Mouse (Mus musculus): Measurements from ENCODE around the gene Gm14419. TPM values are rescaled to one million over a fixed set of nuclear protein-coding genes. Genes with fewer than 3 reads are reported as not detected.
"Not testable (repeated sequence)": the region's sequence is repeated elsewhere in the genome, so short reads cannot be mapped to it uniquely, and the experiment has no call there.

Gm14419 gene
- total RNA-seq (2015; ENCODE audit: low replicate concordance) (not detected in 2 replicates), total RNA-seq (2017; ENCODE audit: low replicate concordance) (1.5 and 4.1 TPM in 2 replicates)

DNA sequence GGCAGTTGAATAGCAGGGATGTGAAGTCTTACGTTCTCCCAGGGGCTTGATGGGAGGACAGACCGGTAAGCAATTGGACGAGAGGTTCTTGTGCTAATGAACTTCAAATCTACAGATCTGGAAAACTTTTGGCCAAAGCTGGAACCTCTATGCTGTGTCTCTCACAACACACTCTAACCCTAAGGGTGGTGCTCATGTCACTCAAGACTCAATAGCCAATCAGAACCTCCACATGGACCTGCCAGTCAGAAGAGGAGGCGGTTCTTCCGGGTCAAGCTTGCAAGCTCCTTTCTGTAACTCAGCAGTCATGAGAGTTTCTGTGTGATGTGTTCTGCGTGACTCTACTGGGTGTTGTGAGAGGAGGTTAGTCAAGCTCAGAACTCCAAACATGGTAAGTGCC, at the start of gene Gm14419:
Gene Gm14419 (plus strand): TSS at position 301 of the 400 bp plus-strand sequence.
- ATAC-seq (replicated peaks; ENCODE audit: low FRiP score, poor library complexity, severe bottlenecking), result not testable (repeated sequence)

Other genes starting within 250 kb of the Gm14419 start
- gene Gm14295, start 202.3 kb upstream of the Gm14419 start, total RNA-seq (2015; ENCODE audit: low replicate concordance), result 7.2 and 15.9 TPM in 2 replicates
- gene Gm14295, start 202.3 kb upstream of the Gm14419 start, total RNA-seq (2017; ENCODE audit: low replicate concordance), result 0.51 TPM in 1 of 2 replicates, not detected in the other
- not detected in 2 replicates for gene Gm14408, start 169.8 kb upstream of the Gm14419 start, total RNA-seq (2015; ENCODE audit: low replicate concordance)
- not detected in 2 replicates for gene Gm14408, start 169.8 kb upstream of the Gm14419 start, total RNA-seq (2017; ENCODE audit: low replicate concordance)
- gene Gm14296, start 73.1 kb upstream of the Gm14419 start, total RNA-seq (2015; ENCODE audit: low replicate concordance), result 4.6 TPM in 1 of 2 replicates, not detected in the other
- gene Gm14296, start 73.1 kb upstream of the Gm14419 start, total RNA-seq (2017; ENCODE audit: low replicate concordance), result 1.3 and 3.0 TPM in 2 replicates
- gene Gm14401, start 73.4 kb downstream of the Gm14419 start, total RNA-seq (2015; ENCODE audit: low replicate concordance), result not detected in 2 replicates
- not detected in 2 replicates for gene Gm14401, start 73.4 kb downstream of the Gm14419 start, total RNA-seq (2017; ENCODE audit: low replicate concordance)
- gene Gm14410, start 205.5 kb downstream of the Gm14419 start, total RNA-seq (2015; ENCODE audit: low replicate concordance), result not detected in 2 replicates
- gene Gm14410, start 205.5 kb downstream of the Gm14419 start, total RNA-seq (2017; ENCODE audit: low replicate concordance), result 1.3 TPM in 1 of 2 replicates, not detected in the other

All from erythroid progenitor cell, adult 5-6 weeks (primary cell).